Mouse (Mus musculus): ENCODE data around the gene Pf4.
"Not testable (repeated sequence)": the region's sequence is repeated elsewhere in the genome, so short reads cannot be mapped to it uniquely, and the experiment has no call there.

The Pf4 gene

DNA sequence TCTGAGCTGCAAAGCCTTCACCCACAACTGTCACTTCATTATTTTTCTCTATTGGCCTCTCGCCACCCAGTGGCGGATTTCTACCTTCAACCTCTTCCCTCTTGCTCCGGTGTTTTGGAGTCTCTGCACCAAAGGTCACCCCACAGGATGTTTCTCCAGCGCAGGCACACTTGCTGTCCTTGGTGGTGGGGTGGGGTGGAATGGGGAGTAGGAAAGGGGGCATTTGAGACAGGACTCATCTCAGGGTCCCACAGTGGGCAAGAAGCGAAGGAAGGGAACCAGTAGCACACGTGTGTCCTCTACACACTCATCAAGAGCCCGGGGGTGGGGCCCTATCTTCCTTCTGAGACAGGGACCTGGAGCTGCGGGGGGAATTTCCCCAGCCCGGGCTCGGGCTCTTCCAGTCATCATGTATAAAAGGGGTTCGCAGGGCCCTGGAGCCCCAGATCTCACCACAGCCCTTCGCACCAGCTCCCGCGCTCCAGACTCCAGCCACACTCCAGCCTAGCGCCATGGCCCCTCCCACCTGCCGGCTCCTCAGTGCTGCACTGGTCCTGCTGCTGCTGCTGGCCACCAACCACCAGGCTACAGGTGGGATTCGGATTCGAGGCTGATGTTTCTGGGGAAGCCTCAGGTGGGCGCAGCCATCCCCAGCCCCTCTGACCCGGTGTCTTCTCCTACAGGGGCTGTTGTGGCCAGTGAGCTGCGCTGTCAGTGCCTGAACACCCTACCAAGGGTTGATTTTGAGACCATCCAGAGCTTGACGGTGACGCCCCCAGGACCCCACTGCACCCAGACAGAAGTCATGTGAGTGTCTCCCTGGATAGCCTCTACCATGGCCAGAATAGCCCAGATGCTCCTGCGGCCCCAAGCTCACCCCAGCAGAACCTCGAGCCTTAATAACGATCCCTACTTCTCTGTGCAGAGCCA, 13.7 kb downstream of the Pf4 start, which contains the start of gene Cxcl3:
Cxcl3 (plus strand) TSS at position 445 of the 930 bp plus-strand sequence.
- peak; percentile 16 for DNase-seq (ENCODE audit: extremely low spot score, low read depth, low spot score)

DNA sequence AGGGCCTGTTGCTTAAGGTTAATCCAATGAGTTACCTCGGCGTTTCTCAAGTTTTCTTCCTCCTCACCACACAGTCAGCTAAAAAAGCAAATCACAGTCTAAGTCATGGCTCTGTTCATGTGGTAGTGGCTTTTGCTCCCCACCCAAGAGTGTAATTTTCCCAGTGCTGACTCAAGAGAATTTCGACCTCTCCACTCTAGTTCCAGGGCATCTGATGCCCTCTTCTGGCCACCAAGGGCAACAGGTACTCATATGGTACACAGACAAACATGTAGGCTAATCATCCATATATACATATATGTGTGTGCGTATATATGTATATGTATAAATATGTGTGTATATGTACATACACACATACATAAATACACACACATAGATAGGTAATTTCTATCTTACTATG, 15.9 kb downstream of the Pf4 start:
- no peak for DNase-seq (ENCODE audit: extremely low spot score, low read depth, low spot score)

DNA sequence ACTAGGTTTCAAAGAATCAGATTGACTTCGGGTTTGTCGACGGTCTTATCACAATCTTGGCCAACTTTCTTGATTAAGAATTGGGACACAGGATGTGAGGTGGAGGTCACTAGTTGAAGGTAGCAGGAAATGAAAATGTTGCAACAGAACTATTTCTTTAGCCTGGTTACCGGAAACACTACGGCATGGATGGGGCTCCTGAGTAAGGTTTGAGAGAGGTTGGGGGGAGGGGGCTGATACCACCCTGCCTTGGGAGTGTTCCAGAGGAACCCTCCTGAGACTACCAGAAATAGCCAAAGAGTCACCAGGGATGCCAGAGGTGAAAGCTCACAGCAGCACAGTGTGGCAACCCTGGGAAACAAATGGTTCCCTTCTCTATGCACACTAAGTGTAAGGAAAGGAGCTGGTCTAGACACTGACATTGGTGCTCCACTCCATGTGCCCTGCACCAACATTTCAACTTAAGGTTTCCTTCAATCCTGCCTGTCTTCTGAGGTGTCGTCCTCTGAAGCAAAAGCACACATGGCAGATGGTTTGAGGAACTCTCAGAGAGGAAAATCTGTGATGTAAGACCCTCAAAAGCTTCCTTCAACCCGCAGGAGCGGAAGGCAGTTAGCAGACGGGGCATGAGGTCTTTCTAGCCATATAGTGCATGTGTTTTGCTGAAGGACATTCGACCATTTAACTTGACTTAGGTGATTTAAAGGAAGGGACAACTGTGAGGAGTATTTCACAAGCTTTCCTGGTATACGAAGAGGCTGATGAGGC, 17.3 kb downstream of the Pf4 start:
- DNase-seq (ENCODE audit: extremely low spot score, low read depth, low spot score): no peak

DNA sequence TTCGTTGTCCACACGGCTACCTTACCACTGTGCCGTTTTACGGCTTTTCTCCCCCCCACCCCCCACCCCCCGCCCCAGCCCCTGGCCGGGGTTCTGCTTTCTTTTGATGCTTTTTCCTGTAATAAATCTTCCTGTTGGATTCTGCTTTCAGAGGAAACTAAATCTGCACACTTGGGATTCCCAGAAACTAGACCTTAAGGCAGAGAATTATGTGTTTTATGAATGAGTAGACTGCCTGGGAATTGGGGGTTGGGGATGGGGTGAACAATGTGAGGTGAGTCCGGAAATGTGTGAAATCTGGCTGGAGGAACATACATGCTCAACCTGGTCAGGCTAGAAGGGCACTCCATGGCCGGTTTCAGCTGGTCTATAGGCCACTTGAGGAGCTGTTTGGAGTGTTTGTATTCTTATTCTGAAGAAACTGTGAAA, 17.9 kb downstream of the Pf4 start:
- peak; percentile 50 for DNase-seq (ENCODE audit: extremely low spot score, low read depth, low spot score)

DNA sequence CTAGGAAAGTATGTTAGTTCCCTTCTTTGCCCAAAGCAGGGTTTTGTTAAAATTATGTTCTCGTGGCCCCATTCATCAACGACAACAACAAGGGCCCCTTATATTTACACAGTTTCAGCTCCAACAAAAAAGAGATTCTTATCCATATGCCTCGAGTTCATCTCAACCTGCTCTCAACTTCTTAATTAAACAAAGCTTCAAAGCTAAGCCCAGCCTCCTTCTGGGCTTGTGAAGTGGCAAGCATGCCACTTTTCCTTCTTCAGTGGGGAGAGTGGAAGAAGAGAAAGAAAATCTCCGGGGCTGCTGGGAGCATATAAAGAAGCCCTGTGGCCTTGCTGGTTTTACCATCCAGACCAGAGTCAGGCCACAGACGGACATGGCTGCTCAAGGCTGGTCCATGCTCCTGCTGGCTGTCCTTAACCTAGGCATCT, 22.0 kb downstream of the Pf4 start, which contains the start of gene Cxcl15:
Cxcl15 (plus strand) TSS at position 340 of the 431 bp plus-strand sequence.
- no peak for DNase-seq (ENCODE audit: extremely low spot score, low read depth, low spot score)

- not testable (repeated sequence) for DNase-seq (ENCODE audit: extremely low spot score, low read depth, low spot score)
Observed at GRCm38 (mm10) chr5:90795392-90795791, 23.2 kb downstream of the Pf4 start.

DNA sequence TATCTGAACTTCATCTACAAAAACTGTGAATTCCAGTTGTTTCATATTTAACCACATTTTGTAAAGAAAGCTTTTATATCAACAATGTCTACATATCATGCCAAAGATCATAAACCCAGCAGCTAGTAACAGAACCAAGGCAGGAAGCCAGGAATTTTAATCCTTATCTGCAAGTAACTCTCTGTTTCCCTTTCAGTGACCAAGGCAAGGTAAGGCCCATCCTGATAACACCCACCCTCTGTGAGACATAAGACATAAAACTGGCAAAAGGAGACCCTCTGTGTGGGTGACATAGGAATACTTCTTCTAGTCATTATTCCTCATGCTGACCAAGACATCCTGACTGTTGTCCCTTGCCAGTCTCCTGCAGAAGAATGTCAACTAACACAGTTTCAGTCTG, 32.3 kb downstream of the Pf4 start:
- no peak for DNase-seq (ENCODE audit: extremely low spot score, low read depth, low spot score)

GRCm38 (mm10) chr5:90806050-90806449, 33.8 kb downstream of the Pf4 start:
- DNase-seq (ENCODE audit: extremely low spot score, low read depth, low spot score): no peak

- DNase-seq (ENCODE audit: extremely low spot score, low read depth, low spot score): no peak
Observed at GRCm38 (mm10) chr5:90807176-90807950, 35.1 kb downstream of the Pf4 start.

- no peak for DNase-seq (ENCODE audit: extremely low spot score, low read depth, low spot score)
Observed at GRCm38 (mm10) chr5:90819756-90820155, 47.5 kb downstream of the Pf4 start.
